Mouse (Mus musculus): ENCODE data around the gene Mmp23. TPM values are rescaled to one million over a fixed set of nuclear protein-coding genes. Genes with fewer than 3 reads are reported as not detected.
A peak's percentile ranks its signal among the peaks of the same experiment; 100 is the strongest.

Mmp23 gene
- 3.2 and 4.0 TPM in 2 replicates for polyA plus RNA-seq (2014; fragmentation: Nextera tagmentation; extraction: Ambion mirVana)

- under 1% methylated on average over 33 of the region's 33 CpGs for WGBS
- peak within 1 kb of the TSS; percentile 31 for H3K4me3 ChIP-seq (ENCODE audit: low read depth, low read length)
- H3K9ac ChIP-seq (ENCODE audit: low read length), result peak within 1 kb of the TSS; percentile 49
- peak; percentile 64; the same call in 1 of the 2 replicates for ATAC-seq (ENCODE audit: insufficient read depth, low FRiP score, low TSS enrichment)
- DNase-seq (ENCODE audit: low spot score), result peak; percentile 72
- no peaks in the 10 kb centered on the region for H3K9me3 ChIP-seq (ENCODE audit: control insufficient read depth, low read length)
- H3K27me3 ChIP-seq (ENCODE audit: control insufficient read depth, insufficient read depth, low read length), result peaks cover 53% of the 10 kb centered on the region
- H3K4me2 ChIP-seq (ENCODE audit: low read depth), result peak within 1 kb of the TSS; percentile 59
- H3K27ac ChIP-seq (ENCODE audit: low read depth, low read length), result no peak within 1 kb of the TSS
- H3K4me1 ChIP-seq (ENCODE audit: control insufficient read depth, insufficient read depth, low read length), result peaks cover 19% of the 10 kb centered on the region; the same call in 1 of the 2 replicates
- H3K36me3 ChIP-seq (ENCODE audit: control insufficient read depth, insufficient read depth, low read length), result peaks cover 20% of the 10 kb centered on the region
Observed at GRCm38 (mm10) chr4:155653086-155653450, at the start of gene Mmp23. Gene Mmp23, minus strand, starts transcription at chr4:155653384.

- H3K27ac ChIP-seq (ENCODE audit: low read depth, low read length), result no peak overlapping the region
- H3K4me1 ChIP-seq (ENCODE audit: control insufficient read depth, insufficient read depth, low read length), result peaks cover 2% of the 10 kb centered on the region; the same call in 1 of the 2 replicates
- no peak overlapping the region for H3K4me3 ChIP-seq (ENCODE audit: low read depth, low read length)
- no peaks in the 10 kb centered on the region for H3K9me3 ChIP-seq (ENCODE audit: control insufficient read depth, low read length)
- H3K9ac ChIP-seq (ENCODE audit: low read length), result no peak overlapping the region
- no peaks in the 10 kb centered on the region for H3K36me3 ChIP-seq (ENCODE audit: control insufficient read depth, insufficient read depth, low read length)
- no peak for ATAC-seq (ENCODE audit: insufficient read depth, low FRiP score, low TSS enrichment)
- H3K27me3 ChIP-seq (ENCODE audit: control insufficient read depth, insufficient read depth, low read length), result peaks cover 10% of the 10 kb centered on the region
- DNase-seq (ENCODE audit: low spot score), result peak; percentile 18
- H3K4me2 ChIP-seq (ENCODE audit: low read depth), result no peak overlapping the region
Observed at GRCm38 (mm10) chr4:155700425-155700824, 47.2 kb upstream of the Mmp23 start.

- H3K4me2 ChIP-seq (ENCODE audit: low read depth), result no peak overlapping the region
- DNase-seq (ENCODE audit: low spot score), result no peak
- H3K9ac ChIP-seq (ENCODE audit: low read length), result no peak overlapping the region
- WGBS, result 75% methylated on average over 16 of the region's 16 CpGs
- H3K27me3 ChIP-seq (ENCODE audit: control insufficient read depth, insufficient read depth, low read length), result peaks cover 13% of the 10 kb centered on the region
- no peaks in the 10 kb centered on the region for H3K4me1 ChIP-seq (ENCODE audit: control insufficient read depth, insufficient read depth, low read length)
- no peak overlapping the region for H3K4me3 ChIP-seq (ENCODE audit: low read depth, low read length)
- ATAC-seq (ENCODE audit: insufficient read depth, low FRiP score, low TSS enrichment), result no peak
- H3K27ac ChIP-seq (ENCODE audit: low read depth, low read length), result no peak overlapping the region
- no peaks in the 10 kb centered on the region for H3K9me3 ChIP-seq (ENCODE audit: control insufficient read depth, low read length)
- no peaks in the 10 kb centered on the region for H3K36me3 ChIP-seq (ENCODE audit: control insufficient read depth, insufficient read depth, low read length)
Observed at GRCm38 (mm10) chr4:155696261-155697255, 43.4 kb upstream of the Mmp23 start.

- Histone ChIP-seq H3K4me3 (ENCODE audit: low read depth, low read length) (peak overlapping the region; percentile 75; the same call in 1 of the 2 replicates), H3K4me2 (ENCODE audit: low read depth) (peak overlapping the region; percentile 79; the same call in 1 of the 2 replicates), H3K4me1 (ENCODE audit: control insufficient read depth, insufficient read depth, low read length) (no peaks in the 10 kb centered on the region), H3K36me3 (ENCODE audit: control insufficient read depth, insufficient read depth, low read length) (no peaks in the 10 kb centered on the region), H3K9ac (ENCODE audit: low read length) (0 out of 2 replicates have a peak overlapping the region, but pooled peaks have one; percentile 67), H3K27me3 (ENCODE audit: control insufficient read depth, insufficient read depth, low read length) (peaks cover 13% of the 10 kb centered on the region), H3K27ac (ENCODE audit: low read depth, low read length) (no peak overlapping the region), H3K9me3 (ENCODE audit: control insufficient read depth, low read length) (no peaks in the 10 kb centered on the region)
- DNase-seq (ENCODE audit: low spot score) (no peak), ATAC-seq (ENCODE audit: insufficient read depth, low FRiP score, low TSS enrichment) (no peak)
- WGBS, result 79% methylated on average over 4 of the region's 4 CpGs
Observed at GRCm38 (mm10) chr4:155695531-155696062, 42.4 kb upstream of the Mmp23 start.

- H3K4me1 ChIP-seq (ENCODE audit: control insufficient read depth, insufficient read depth, low read length), result no peaks in the 10 kb centered on the region
- DNase-seq (ENCODE audit: low spot score) (peak; percentile 68), ATAC-seq (ENCODE audit: insufficient read depth, low FRiP score, low TSS enrichment) (peak; percentile 57)
- peak overlapping the region; percentile 79 for H3K4me2 ChIP-seq (ENCODE audit: low read depth)
- H3K27ac ChIP-seq (ENCODE audit: low read depth, low read length), result peak overlapping the region; percentile 1; the same call in 1 of the 2 replicates
- peak overlapping the region; percentile 67 for H3K9ac ChIP-seq (ENCODE audit: low read length)
- H3K4me3 ChIP-seq (ENCODE audit: low read depth, low read length), result peak overlapping the region; percentile 75
- WGBS, result under 1% methylated on average over 91 of the region's 92 CpGs
- no peaks in the 10 kb centered on the region for H3K36me3 ChIP-seq (ENCODE audit: control insufficient read depth, insufficient read depth, low read length)
- peaks cover 13% of the 10 kb centered on the region for H3K27me3 ChIP-seq (ENCODE audit: control insufficient read depth, insufficient read depth, low read length)
- H3K9me3 ChIP-seq (ENCODE audit: control insufficient read depth, low read length), result no peaks in the 10 kb centered on the region
Observed at GRCm38 (mm10) chr4:155694482-155695401, 41.6 kb upstream of the Mmp23 start.

GRCm38 (mm10) chr4:155694111-155694481 is 40.9 kb upstream of the Mmp23 start, which contains the start of gene Fndc10:
Gene Fndc10, plus strand, starts transcription at chr4:155694342.
- H3K27me3 ChIP-seq (ENCODE audit: control insufficient read depth, insufficient read depth, low read length), result peaks cover 13% of the 10 kb centered on the region
- WGBS, result under 1% methylated on average over 40 of the region's 47 CpGs
- peak within 1 kb of the TSS; percentile 79 for H3K4me2 ChIP-seq (ENCODE audit: low read depth)
- H3K4me1 ChIP-seq (ENCODE audit: control insufficient read depth, insufficient read depth, low read length), result no peaks in the 10 kb centered on the region
- peak within 1 kb of the TSS; percentile 1; the same call in 1 of the 2 replicates for H3K27ac ChIP-seq (ENCODE audit: low read depth, low read length)
- peak within 1 kb of the TSS; percentile 67 for H3K9ac ChIP-seq (ENCODE audit: low read length)
- peak within 1 kb of the TSS; percentile 75 for H3K4me3 ChIP-seq (ENCODE audit: low read depth, low read length)
- H3K36me3 ChIP-seq (ENCODE audit: control insufficient read depth, insufficient read depth, low read length), result no peaks in the 10 kb centered on the region
- H3K9me3 ChIP-seq (ENCODE audit: control insufficient read depth, low read length), result no peaks in the 10 kb centered on the region
- DNase-seq (ENCODE audit: low spot score), result peak; percentile 70
- ATAC-seq (ENCODE audit: insufficient read depth, low FRiP score, low TSS enrichment), result peak; percentile 75; the same call in 1 of the 2 replicates

GRCm38 (mm10) chr4:155692421-155692820 is 39.2 kb upstream of the Mmp23 start:
- DNase-seq (ENCODE audit: low spot score) (no peak), ATAC-seq (ENCODE audit: insufficient read depth, low FRiP score, low TSS enrichment) (no peak)
- Histone ChIP-seq H3K9ac (ENCODE audit: low read length) (no peak overlapping the region), H3K4me1 (ENCODE audit: control insufficient read depth, insufficient read depth, low read length) (no peaks in the 10 kb centered on the region), H3K27ac (ENCODE audit: low read depth, low read length) (no peak overlapping the region), H3K4me2 (ENCODE audit: low read depth) (no peak overlapping the region), H3K27me3 (ENCODE audit: control insufficient read depth, insufficient read depth, low read length) (peaks cover 13% of the 10 kb centered on the region), H3K36me3 (ENCODE audit: control insufficient read depth, insufficient read depth, low read length) (no peaks in the 10 kb centered on the region), H3K9me3 (ENCODE audit: control insufficient read depth, low read length) (no peaks in the 10 kb centered on the region), H3K4me3 (ENCODE audit: low read depth, low read length) (no peak overlapping the region)
- WGBS, result 93% methylated on average over 3 of the region's 3 CpGs
